Mouse (Mus musculus): ENCODE results near the gene Bckdhb.

- TF ChIP-seq MAFK (IDR thresholded peaks at IDR 0.05; ENCODE audit: insufficient read depth, low read depth, low read length) (no peak), CHD2 (IDR thresholded peaks at IDR 0.05; ENCODE audit: low read depth, low read length) (no peak), ZC3H11A (IDR thresholded peaks at IDR 0.05; ENCODE audit: borderline replicate concordance, low read depth, low read length) (no peak), HCFC1 (IDR thresholded peaks at IDR 0.05; ENCODE audit: borderline replicate concordance, insufficient read depth, low read length) (no peak)
These were observed 15.8 kb downstream of the Bckdhb start for GRCm38 (mm10) chr9:83940537-83941363.

Data from ES-E14 (cell line).